Mouse (Mus musculus): Measurements from ENCODE around the gene Taar7a. TPM values are rescaled to one million over a fixed set of nuclear protein-coding genes. Genes with fewer than 3 reads are reported as not detected.

Taar7a gene
- not detected for total RNA-seq (2021)
- long read RNA-seq, experiment 1, result 0 reads
- long read RNA-seq, experiment 2, result 0 reads

GRCm38 (mm10) chr10:23993381-23993780 lies at the start of gene Taar7a:
Gene Taar7a, minus strand, starts transcription at chr10:23993481.
- intact Hi-C loops (cut with DNase I), result no loop called here
- DNase-seq, result no peak
- Histone ChIP-seq H3K4me3 (no peak within 1 kb of the TSS), H3K27ac (no peak within 1 kb of the TSS)
- no peak for TF ChIP-seq CTCF (IDR thresholded peaks at IDR 0.05)

- no peak for DNase-seq
- no peak overlapping the region for H3K4me3 ChIP-seq
- H3K27ac ChIP-seq, result no peak overlapping the region
- intact Hi-C loops (cut with DNase I), result no loop called here
- no peak for TF ChIP-seq CTCF (IDR thresholded peaks at IDR 0.05)
These were observed 47.0 kb upstream of the Taar7a start for GRCm38 (mm10) chr10:24040120-24040869.

GRCm38 (mm10) chr10:24037314-24037713 lies 44.0 kb upstream of the Taar7a start, which contains the start of gene Taar7e:
Gene Taar7e, plus strand, starts transcription at chr10:24037614.
- H3K27ac ChIP-seq, result no peak within 1 kb of the TSS
- H3K4me3 ChIP-seq, result no peak within 1 kb of the TSS
- intact Hi-C loops (cut with DNase I), result no loop called here
- no peak for DNase-seq
- no peak for TF ChIP-seq CTCF (IDR thresholded peaks at IDR 0.05)

GRCm38 (mm10) chr10:24031347-24031746 lies 38.1 kb upstream of the Taar7a start:
- Histone ChIP-seq H3K4me3 (no peak overlapping the region), H3K27ac (no peak overlapping the region)
- no peak for DNase-seq
- no peak for TF ChIP-seq CTCF (IDR thresholded peaks at IDR 0.05)
- intact Hi-C loops (cut with DNase I), result no loop called here

- Histone ChIP-seq H3K4me3 (no peak within 1 kb of the TSS), H3K27ac (no peak within 1 kb of the TSS)
- TF ChIP-seq CTCF (IDR thresholded peaks at IDR 0.05), result no peak
- no peak for DNase-seq
- intact Hi-C loops (cut with DNase I), result no loop called here
These were observed 33.6 kb upstream of the Taar7a start, which contains the start of gene Taar7d for GRCm38 (mm10) chr10:24026922-24027321. Gene Taar7d, plus strand, starts transcription at chr10:24027222.

GRCm38 (mm10) chr10:24008143-24008542 lies 14.9 kb upstream of the Taar7a start:
- Histone ChIP-seq H3K4me3 (no peak overlapping the region), H3K27ac (no peak overlapping the region)
- no peak for DNase-seq
- intact Hi-C loops (cut with DNase I), result no loop called here
- no peak for TF ChIP-seq CTCF (IDR thresholded peaks at IDR 0.05)

GRCm38 (mm10) chr10:24007034-24007433 lies 13.8 kb upstream of the Taar7a start:
- TF ChIP-seq CTCF (IDR thresholded peaks at IDR 0.05), result no peak
- no peak overlapping the region for H3K4me3 ChIP-seq

GRCm38 (mm10) chr10:24006442-24006841 lies 13.2 kb upstream of the Taar7a start:
- no peak for TF ChIP-seq CTCF (IDR thresholded peaks at IDR 0.05)
- no peak for DNase-seq
- intact Hi-C loops (cut with DNase I), result no loop called here

More at GRCm38 (mm10) chr10:24007034-24007433, 13.8 kb upstream of the Taar7a start:
- intact Hi-C loops (cut with DNase I), result no loop called here
- no peak overlapping the region for H3K27ac ChIP-seq
- DNase-seq, result no peak

GRCm38 (mm10) chr10:23999639-24000038 lies 6.4 kb upstream of the Taar7a start, which contains the start of gene Taar7b:
Gene Taar7b, plus strand, starts transcription at chr10:23999939.
- H3K4me3 ChIP-seq, result no peak within 1 kb of the TSS
- H3K27ac ChIP-seq, result no peak within 1 kb of the TSS
- DNase-seq, result no peak
- intact Hi-C loops (cut with DNase I), result no loop called here
- TF ChIP-seq CTCF (IDR thresholded peaks at IDR 0.05), result no peak

More at GRCm38 (mm10) chr10:24006442-24006841, 13.2 kb upstream of the Taar7a start:
- no peak overlapping the region for H3K27ac ChIP-seq
- H3K4me3 ChIP-seq, result no peak overlapping the region

- no peak for TF ChIP-seq CTCF (IDR thresholded peaks at IDR 0.05)
These were observed 6.9 kb downstream of the Taar7a start for GRCm38 (mm10) chr10:23986419-23986818.

GRCm38 (mm10) chr10:23985546-23985945 lies 7.7 kb downstream of the Taar7a start, which contains the start of gene Taar6:
Gene Taar6, minus strand, starts transcription at chr10:23985646.
- Histone ChIP-seq H3K4me3 (no peak within 1 kb of the TSS), H3K27ac (no peak within 1 kb of the TSS)
- intact Hi-C loops (cut with DNase I), result no loop called here
- DNase-seq, result no peak
- TF ChIP-seq CTCF (IDR thresholded peaks at IDR 0.05), result no peak

More at GRCm38 (mm10) chr10:23986419-23986818, 6.9 kb downstream of the Taar7a start:
- Histone ChIP-seq H3K27ac (no peak overlapping the region), H3K4me3 (no peak overlapping the region)
- intact Hi-C loops (cut with DNase I), result no loop called here
- DNase-seq, result no peak

- peak; percentile 68 for DNase-seq
- Histone ChIP-seq H3K4me3 (no peak overlapping the region), H3K27ac (no peak overlapping the region)
- peak; percentile 58 for TF ChIP-seq CTCF (IDR thresholded peaks at IDR 0.05)
- intact Hi-C loops (cut with DNase I), result loop anchor here (1.0 to 5.0 kb wide), 2 partner anchors 132 to 153 kb away; no protein-coding TSS in a partner anchor
These were observed 14.2 kb downstream of the Taar7a start for GRCm38 (mm10) chr10:23978901-23979705.

- H3K27ac ChIP-seq, result no peak overlapping the region
- TF ChIP-seq CTCF (IDR thresholded peaks at IDR 0.05), result no peak
- intact Hi-C loops (cut with DNase I), result loop anchor here (5.0 kb wide), 1 partner anchor 154 kb away; no protein-coding TSS in a partner anchor
- no peak overlapping the region for H3K4me3 ChIP-seq
- DNase-seq, result no peak
These were observed 15.3 kb downstream of the Taar7a start for GRCm38 (mm10) chr10:23977958-23978357.
